Mouse (Mus musculus) MEL (cell line): ENCODE results near the gene Pou2f2. TPM values are rescaled to one million over a fixed set of nuclear protein-coding genes. Genes with fewer than 3 reads are reported as not detected.

ENCODE experiments used
- DNase-seq: peaks from one replicate; pipeline ENCODE4 v3.0.0; 2011; ENCODE audit warnings: low read depth, low spot score
- H3K27ac ChIP-seq: 2 replicates; pipeline ENCODE4 v1.5.1; 2012; ENCODE audit warnings: low read depth, mild to moderate bottlenecking, control low read depth, low read length, moderate library complexity; ENCODE audit not compliant: control insufficient read depth
- H3K27me3 ChIP-seq, 2 experiments: fragments of 150-350 bp in 1 of 2; sonication (generic) in 1 of 2; 2 replicates each; pipeline ENCODE4 v1.6.1; 2012; ENCODE audit warnings: low read length in 2 of 2, mild to moderate bottlenecking in 2 of 2, improper control_type of control experiment in 1 of 2, moderate library complexity in 1 of 2; ENCODE audit not compliant: insufficient read depth in 2 of 2, control insufficient read depth in 1 of 2
- H3K36me3 ChIP-seq, 2 experiments: 2 replicates each; pipeline ENCODE4 v1.6.1; 2012 to 2014; ENCODE audit warnings: low read length in 2 of 2, improper control_type of control experiment in 1 of 2, inconsistent platforms in 1 of 2, mild to moderate bottlenecking in 1 of 2; ENCODE audit not compliant: insufficient read depth in 2 of 2, control insufficient read depth in 1 of 2
- H3K4me1 ChIP-seq, 2 experiments: fragments of 150-350 bp in 1 of 2; sonication (generic) in 1 of 2; 2 replicates each; pipeline ENCODE4 v1.6.1; 2012; ENCODE audit warnings: low read length in 2 of 2, improper control_type of control experiment in 1 of 2, mild to moderate bottlenecking in 1 of 2; ENCODE audit not compliant: insufficient read depth in 2 of 2, control insufficient read depth in 1 of 2
- H3K4me3 ChIP-seq, 2 experiments: fragments of 150-350 bp in 1 of 2; sonication (generic) in 1 of 2; 2 replicates each; pipeline ENCODE4 v1.5.1; 2012; ENCODE audit warnings: low read depth in 2 of 2, low read length in 2 of 2, mild to moderate bottlenecking in 2 of 2, moderate library complexity in 2 of 2, control low read depth in 1 of 2, improper control_type of control experiment in 1 of 2; ENCODE audit not compliant: control insufficient read depth in 1 of 2, insufficient read depth in 1 of 2
- H3K79me2 ChIP-seq: 2 replicates; pipeline ENCODE4 v1.6.1; 2012; ENCODE audit warnings: mild to moderate bottlenecking, low read length, moderate library complexity; ENCODE audit not compliant: control insufficient read depth, poor library complexity, insufficient read depth
- H3K9ac ChIP-seq: 2 replicates; pipeline ENCODE4 v1.6.1; 2012; ENCODE audit warnings: low read depth, mild to moderate bottlenecking, control low read depth, low read length, moderate library complexity; ENCODE audit not compliant: control insufficient read depth, poor library complexity, severe bottlenecking
- H3K9me3 ChIP-seq: fragments of 150-350 bp; sonication (generic); replicated peaks from 2 replicates; pipeline ENCODE4 v1.6.1; 2012; ENCODE audit warnings: mild to moderate bottlenecking, low read length, improper control_type of control experiment, moderate library complexity; ENCODE audit not compliant: insufficient read depth
- BHLHE40 ChIP-seq: IDR thresholded peaks from 2 replicates; pipeline ENCODE4 v1.6.1; 2012; ENCODE audit warnings: low read depth, mild to moderate bottlenecking, inconsistent platforms, low read length, improper control_type of control experiment, borderline replicate concordance
- CTCF ChIP-seq, 3 experiments: IDR thresholded peaks in 2 of 3; conservative IDR thresholded peaks in 1 of 3; 2 replicates each; pipeline ENCODE4 v1.5.1; 2011 to 2012; ENCODE audit warnings: low read length in 3 of 3, low read depth in 2 of 3, mild to moderate bottlenecking in 2 of 3, improper control_type of control experiment in 1 of 3, inconsistent platforms in 1 of 3, mixed read lengths in 1 of 3, moderate library complexity in 1 of 3; ENCODE audit not compliant: control insufficient read depth in 1 of 3, insufficient read depth in 1 of 3, poor library complexity in 1 of 3, severe bottlenecking in 1 of 3
- ELF1 ChIP-seq: IDR thresholded peaks from 2 replicates; pipeline ENCODE4 v1.6.1; 2014; ENCODE audit warnings: low read depth, mild to moderate bottlenecking, inconsistent platforms, low read length, improper control_type of control experiment, moderate library complexity
- EP300 ChIP-seq, 2 experiments: IDR thresholded peaks; 2 replicates each; pipeline ENCODE4 v1.6.1; 2011; ENCODE audit warnings: improper control_type of control experiment in 2 of 2, low read length in 2 of 2, low read depth in 1 of 2, mild to moderate bottlenecking in 1 of 2
- GATA1 ChIP-seq: IDR thresholded peaks from 2 replicates; pipeline ENCODE4 v1.6.1; 2011; ENCODE audit warnings: low read depth, low read length, improper control_type of control experiment
- HCFC1 ChIP-seq: IDR thresholded peaks from 2 replicates; pipeline ENCODE4 v1.6.1; 2012; ENCODE audit warnings: low read depth, mild to moderate bottlenecking, inconsistent platforms, low read length, improper control_type of control experiment, moderate library complexity
- KAT2A ChIP-seq: conservative IDR thresholded peaks from 2 replicates; pipeline ENCODE4 v1.6.1; 2012; ENCODE audit warnings: low read depth, low read length, improper control_type of control experiment, inconsistent platforms
- MAFK ChIP-seq: IDR thresholded peaks from 2 replicates; pipeline ENCODE4 v1.6.1; 2011; ENCODE audit warnings: low read depth, mild to moderate bottlenecking, low read length, improper control_type of control experiment, borderline replicate concordance
- MAX ChIP-seq: IDR thresholded peaks from 2 replicates; pipeline ENCODE4 v1.6.1; 2011; ENCODE audit warnings: low read length, improper control_type of control experiment
- MXI1 ChIP-seq: IDR thresholded peaks from 2 replicates; pipeline ENCODE4 v1.6.1; 2011; ENCODE audit warnings: mild to moderate bottlenecking, low read depth, low read length, improper control_type of control experiment
- MYB ChIP-seq: IDR thresholded peaks from 2 replicates; pipeline ENCODE4 v1.6.1; 2011; ENCODE audit warnings: mild to moderate bottlenecking, low read depth, low read length, improper control_type of control experiment
- MYC ChIP-seq: IDR thresholded peaks from 2 replicates; pipeline ENCODE4 v1.6.1; 2011; ENCODE audit warnings: low read depth, mild to moderate bottlenecking, low read length, improper control_type of control experiment, moderate library complexity
- NELFE ChIP-seq: IDR thresholded peaks from 2 replicates; pipeline ENCODE4 v1.6.1; 2011; ENCODE audit warnings: low read depth, low read length, improper control_type of control experiment
- NRF1 ChIP-seq: IDR thresholded peaks from 2 replicates; pipeline ENCODE4 v1.6.1; 2014; ENCODE audit warnings: low read depth, mild to moderate bottlenecking, inconsistent platforms, low read length, improper control_type of control experiment, moderate library complexity; ENCODE audit not compliant: poor library complexity, insufficient read depth, severe bottlenecking
- POLR2A ChIP-seq, 2 experiments: IDR thresholded peaks; 2 replicates each; pipeline ENCODE4 v1.6.1; 2011 to 2012; ENCODE audit warnings: low read length in 2 of 2, mild to moderate bottlenecking in 2 of 2, control low read depth in 1 of 2, improper control_type of control experiment in 1 of 2, low read depth in 1 of 2, moderate library complexity in 1 of 2; ENCODE audit not compliant: control insufficient read depth in 1 of 2, insufficient read depth in 1 of 2, poor library complexity in 1 of 2
- POLR2AphosphoS5 ChIP-seq: IDR thresholded peaks from 2 replicates; pipeline ENCODE4 v1.6.1; 2012; ENCODE audit warnings: low read depth, borderline replicate concordance, mild to moderate bottlenecking, inconsistent platforms, low read length, moderate library complexity, mixed read lengths
- RAD21 ChIP-seq: IDR thresholded peaks from 2 replicates; pipeline ENCODE4 v1.6.1; 2011; ENCODE audit warnings: mild to moderate bottlenecking, low read depth, low read length, improper control_type of control experiment
- RCOR1 ChIP-seq: IDR thresholded peaks from 2 replicates; pipeline ENCODE4 v1.6.1; 2012; ENCODE audit warnings: low read depth, mild to moderate bottlenecking, inconsistent platforms, low read length, improper control_type of control experiment
- SIN3A ChIP-seq: IDR thresholded peaks from 2 replicates; pipeline ENCODE4 v1.6.1; 2012; ENCODE audit warnings: low read length, improper control_type of control experiment, inconsistent platforms
- SMC3 ChIP-seq: IDR thresholded peaks from 2 replicates; pipeline ENCODE4 v1.6.1; 2011; ENCODE audit warnings: low read depth, low read length, improper control_type of control experiment
- TBP ChIP-seq: IDR thresholded peaks from 2 replicates; pipeline ENCODE4 v1.8.0; 2011; ENCODE audit warnings: low read depth, low read length, improper control_type of control experiment
- ZC3H11A ChIP-seq: IDR thresholded peaks from 2 replicates; pipeline ENCODE4 v1.6.1; 2012; ENCODE audit warnings: low read depth, mild to moderate bottlenecking, inconsistent platforms, low read length, improper control_type of control experiment
- ZKSCAN1 ChIP-seq: IDR thresholded peaks from 2 replicates; pipeline ENCODE4 v1.6.1; 2012; ENCODE audit warnings: low read depth, mild to moderate bottlenecking, inconsistent platforms, low read length, improper control_type of control experiment, moderate library complexity
- ZNF384 ChIP-seq: IDR thresholded peaks from 2 replicates; pipeline ENCODE4 v1.6.1; 2012; ENCODE audit warnings: low read depth, mild to moderate bottlenecking, inconsistent platforms, low read length, improper control_type of control experiment
- polyA plus RNA-seq, 2 experiments: library from polyadenylated mRNA; stranded (reverse) in 1 of 2; unstranded in 1 of 2; fragments of >175 nt in 1 of 2; fragments of >200 nt in 1 of 2; gene quantifications; 2 replicates each; pipeline versions ENCODE4 v1.2.1 to v1.2.4; 2012; ENCODE audit warnings: low replicate concordance in 2 of 2, low read depth in 1 of 2; ENCODE audit not compliant: insufficient read length in 2 of 2, insufficient read depth in 1 of 2, missing spikeins in 1 of 2
- total RNA-seq: library from RNA; depleted of rRNA; stranded (reverse); fragments of 300-350 nt; gene quantifications from 2 replicates; pipeline ENCODE4 v1.2.3, GENCODE M21; 2012

Pou2f2 gene
- total and polyA plus RNA-seq, 3 experiments, result 0.73 to 6.4 TPM; not detected in 1

GRCm38 (mm10) chr7:25181814-25182213 lies 2.3 kb upstream of the Pou2f2 start:
- TF ChIP-seq ELF1 (no peak), NELFE (no peak), MAFK (no peak), EP300 (IDR thresholded peaks at IDR 0.05; ENCODE audit: low read depth in 1 of 2, low read length in 2 of 2) (no peak), ZC3H11A (no peak), POLR2AphosphoS5 (no peak), RCOR1 (no peak), MAX (no peak), RAD21 (no peak), KAT2A (no peak), GATA1 (no peak), MYB (no peak), CTCF (IDR thresholded peaks at IDR 0.05 in 2 of 3, conservative IDR thresholded peaks at IDR 0.05 in 1 of 3; ENCODE audit: control insufficient read depth in 1 of 3, insufficient read depth in 1 of 3, low read depth in 2 of 3, low read length in 3 of 3, poor library complexity in 1 of 3, severe bottlenecking in 1 of 3) (no peak), ZNF384 (no peak)
- DNase-seq, result no peak
- peak overlapping the region in 1 of 2 experiments; percentile 56; a peak in 2 of 4 replicates for H3K4me3 ChIP-seq
- no peaks in the 10 kb centered on the region for H3K9me3 ChIP-seq
- peak overlapping the region; percentile 59 for H3K9ac ChIP-seq
- H3K36me3 ChIP-seq, result peaks cover 0 to 2% of the 10 kb centered on the region in 2 experiments; a peak in 2 of 4 replicates
- H3K4me1 ChIP-seq, result peaks cover 0 to 16% of the 10 kb centered on the region in 2 experiments; a peak in 3 of 4 replicates
- H3K27ac ChIP-seq, result peak overlapping the region; percentile 33; the same call in 1 of the 2 replicates
- H3K27me3 ChIP-seq, result no peaks in the 10 kb centered on the region; a peak in 1 of 4 replicates
- H3K79me2 ChIP-seq, result no peaks in the 10 kb centered on the region; the same call in 1 of the 2 replicates

- no peaks in the 10 kb centered on the region; the same call in 1 of the 2 replicates for H3K79me2 ChIP-seq
- peak overlapping the region; percentile 17 to 56 for H3K4me3 ChIP-seq
- peak overlapping the region; percentile 59 for H3K9ac ChIP-seq
- peak; percentile 86 for DNase-seq
- peaks cover 0 to 2% of the 10 kb centered on the region in 2 experiments; a peak in 2 of 4 replicates for H3K36me3 ChIP-seq
- H3K4me1 ChIP-seq, result peaks cover 0 to 16% of the 10 kb centered on the region in 2 experiments; a peak in 3 of 4 replicates
- no peaks in the 10 kb centered on the region for H3K9me3 ChIP-seq
- H3K27me3 ChIP-seq, result no peaks in the 10 kb centered on the region; a peak in 1 of 4 replicates
- H3K27ac ChIP-seq, result peak overlapping the region; percentile 58
- TF ChIP-seq SIN3A (peak; percentile 38; the same call in 1 of the 2 replicates), MXI1 (peak; percentile 66), CTCF (IDR thresholded peaks at IDR 0.05 in 2 of 3, conservative IDR thresholded peaks at IDR 0.05 in 1 of 3; ENCODE audit: control insufficient read depth in 1 of 3, insufficient read depth in 1 of 3, low read depth in 2 of 3, low read length in 3 of 3, poor library complexity in 1 of 3, severe bottlenecking in 1 of 3) (peak; percentile 79 to 81 (median 81)), ZKSCAN1 (no peak), POLR2AphosphoS5 (no peak), RAD21 (peak; percentile 38), MYC (peak; percentile 88), POLR2A (IDR thresholded peaks at IDR 0.05; ENCODE audit: control insufficient read depth in 1 of 2, insufficient read depth in 1 of 2, low read depth in 1 of 2, low read length in 2 of 2, poor library complexity in 1 of 2) (peak in 1 of 2 experiments; percentile 61; a peak in 2 of 4 replicates), HCFC1 (peak; percentile 27; the same call in 1 of the 2 replicates), GATA1 (no peak), ELF1 (no peak), MAX (peak; percentile 81), BHLHE40 (peak; percentile 95), TBP (peak; percentile 57), NRF1 (no peak), SMC3 (peak; percentile 75)
Observed at GRCm38 (mm10) chr7:25181331-25181790, 1.8 kb upstream of the Pou2f2 start.
